Mouse (Mus musculus): ENCODE measurements at regions not wholly inside any gene's neighbourhood (a gene's known extent, or its start where the extent isn't known, plus 50 kb on each side); places are given as distances from the start of the nearest gene placed in this dataset.

DNA sequence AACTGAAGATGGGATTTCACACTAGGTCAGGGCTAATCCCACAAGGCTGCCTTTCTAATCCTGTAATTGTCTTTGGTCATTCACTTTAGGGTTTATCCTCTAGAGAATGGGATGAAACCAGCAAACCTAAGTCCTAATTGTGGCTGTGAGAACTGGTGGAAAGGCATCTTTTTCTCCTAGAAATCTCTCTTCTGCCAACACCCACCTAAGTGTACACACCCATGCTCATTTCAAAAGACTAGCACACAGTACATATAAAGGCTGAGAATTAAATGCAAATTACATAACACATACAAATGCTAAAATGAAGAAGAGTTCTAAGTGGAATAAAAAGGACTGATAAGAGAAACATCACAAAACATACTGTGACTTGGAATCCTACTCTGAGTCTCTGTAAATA is 579.5 kb downstream of the Eepd1 start:
- Histone ChIP-seq H3K4me1 (ENCODE audit: control insufficient read depth, insufficient read depth, low read length) (no peaks in the 10 kb centered on the region), H3K36me3 (ENCODE audit: control insufficient read depth, insufficient read depth, low read length) (no peaks in the 10 kb centered on the region), H3K9ac (ENCODE audit: low read length) (no peak overlapping the region), H3K27me3 (replicated peaks; ENCODE audit: control insufficient read depth, insufficient read depth, low read length) (no peaks in the 10 kb centered on the region), H3K4me2 (ENCODE audit: low read length) (no peak overlapping the region), H3K27ac (ENCODE audit: low read depth, low read length) (no peak overlapping the region), H3K9me3 (replicated peaks; ENCODE audit: control insufficient read depth, low read length) (no peaks in the 10 kb centered on the region), H3K4me3 (ENCODE audit: low read depth, low read length) (no peak overlapping the region)
- DNase-seq (ENCODE audit: low spot score) (no peak), ATAC-seq (no peak)

- H3K4me2 ChIP-seq (ENCODE audit: low read length): no peak overlapping the region
- no peaks in the 10 kb centered on the region for H3K9me3 ChIP-seq (replicated peaks; ENCODE audit: control insufficient read depth, low read length)
- no peaks in the 10 kb centered on the region for H3K27me3 ChIP-seq (replicated peaks; ENCODE audit: control insufficient read depth, insufficient read depth, low read length)
- H3K4me1 ChIP-seq (ENCODE audit: control insufficient read depth, insufficient read depth, low read length): no peaks in the 10 kb centered on the region
- WGBS: 85% methylated on average over 2 of the region's 2 CpGs
- ATAC-seq (no peak; the same call in 1 of the 2 replicates), DNase-seq (ENCODE audit: low spot score) (peak; percentile 28)
- no peak overlapping the region for H3K4me3 ChIP-seq (ENCODE audit: low read depth, low read length)
- no peaks in the 10 kb centered on the region for H3K36me3 ChIP-seq (ENCODE audit: control insufficient read depth, insufficient read depth, low read length)
- H3K9ac ChIP-seq (ENCODE audit: low read length): no peak overlapping the region
- H3K27ac ChIP-seq (ENCODE audit: low read depth, low read length): no peak overlapping the region
These were observed 595.7 kb downstream of the Eepd1 start for GRCm38 (mm10) chr9:26077057-26077456.

GRCm38 (mm10) chr9:26086524-26086923 is 605.2 kb downstream of the Eepd1 start:
- DNase-seq (ENCODE audit: low spot score) (no peak), ATAC-seq (no peak)
- H3K27me3 ChIP-seq (replicated peaks; ENCODE audit: control insufficient read depth, insufficient read depth, low read length): no peaks in the 10 kb centered on the region
- 67% methylated on average over 2 of the region's 2 CpGs for WGBS
- no peaks in the 10 kb centered on the region for H3K4me1 ChIP-seq (ENCODE audit: control insufficient read depth, insufficient read depth, low read length)
- H3K36me3 ChIP-seq (ENCODE audit: control insufficient read depth, insufficient read depth, low read length): no peaks in the 10 kb centered on the region
- no peaks in the 10 kb centered on the region for H3K9me3 ChIP-seq (replicated peaks; ENCODE audit: control insufficient read depth, low read length)
- H3K27ac ChIP-seq (ENCODE audit: low read depth, low read length): no peak overlapping the region
- H3K4me3 ChIP-seq (ENCODE audit: low read depth, low read length): no peak overlapping the region
- no peak overlapping the region for H3K4me2 ChIP-seq (ENCODE audit: low read length)
- no peak overlapping the region for H3K9ac ChIP-seq (ENCODE audit: low read length)

- ATAC-seq (peak; percentile 80), DNase-seq (ENCODE audit: low spot score) (peak; percentile 65)
- Histone ChIP-seq H3K27ac (ENCODE audit: low read depth, low read length) (no peak overlapping the region), H3K4me2 (ENCODE audit: low read length) (peak overlapping the region; percentile 0; the same call in 1 of the 2 replicates), H3K9me3 (replicated peaks; ENCODE audit: control insufficient read depth, low read length) (no peaks in the 10 kb centered on the region), H3K4me3 (ENCODE audit: low read depth, low read length) (no peak overlapping the region), H3K9ac (ENCODE audit: low read length) (no peak overlapping the region), H3K27me3 (replicated peaks; ENCODE audit: control insufficient read depth, insufficient read depth, low read length) (no peaks in the 10 kb centered on the region), H3K4me1 (ENCODE audit: control insufficient read depth, insufficient read depth, low read length) (0 out of 2 replicates have a peak, but pooled peaks cover 2% of the 10 kb centered on the region), H3K36me3 (ENCODE audit: control insufficient read depth, insufficient read depth, low read length) (no peaks in the 10 kb centered on the region)
- WGBS: 24% methylated on average over 10 of the region's 10 CpGs
These were observed 610.8 kb downstream of the Eepd1 start for GRCm38 (mm10) chr9:26092061-26092687.

- Histone ChIP-seq H3K27ac (ENCODE audit: low read depth, low read length) (no peak overlapping the region), H3K9me3 (replicated peaks; ENCODE audit: control insufficient read depth, low read length) (no peaks in the 10 kb centered on the region), H3K4me2 (ENCODE audit: low read length) (no peak overlapping the region), H3K4me1 (ENCODE audit: control insufficient read depth, insufficient read depth, low read length) (no peaks in the 10 kb centered on the region), H3K36me3 (ENCODE audit: control insufficient read depth, insufficient read depth, low read length) (no peaks in the 10 kb centered on the region), H3K9ac (ENCODE audit: low read length) (no peak overlapping the region), H3K27me3 (replicated peaks; ENCODE audit: control insufficient read depth, insufficient read depth, low read length) (no peaks in the 10 kb centered on the region), H3K4me3 (ENCODE audit: low read depth, low read length) (no peak overlapping the region)
- DNase-seq (ENCODE audit: low spot score) (peak; percentile 13), ATAC-seq (no peak)
- 65% methylated on average over 4 of the region's 4 CpGs for WGBS
These were observed 622.8 kb downstream of the Eepd1 start for GRCm38 (mm10) chr9:26104136-26104535.

- H3K27me3 ChIP-seq (replicated peaks; ENCODE audit: control insufficient read depth, insufficient read depth, low read length): no peaks in the 10 kb centered on the region
- no peaks in the 10 kb centered on the region for H3K9me3 ChIP-seq (replicated peaks; ENCODE audit: control insufficient read depth, low read length)
- no peak overlapping the region for H3K9ac ChIP-seq (ENCODE audit: low read length)
- DNase-seq (ENCODE audit: low spot score) (no peak), ATAC-seq (no peak)
- H3K36me3 ChIP-seq (ENCODE audit: control insufficient read depth, insufficient read depth, low read length): no peaks in the 10 kb centered on the region
- WGBS: 87% methylated on average over 2 of the region's 2 CpGs
- no peaks in the 10 kb centered on the region for H3K4me1 ChIP-seq (ENCODE audit: control insufficient read depth, insufficient read depth, low read length)
- H3K4me2 ChIP-seq (ENCODE audit: low read length): no peak overlapping the region
- no peak overlapping the region for H3K27ac ChIP-seq (ENCODE audit: low read depth, low read length)
- no peak overlapping the region for H3K4me3 ChIP-seq (ENCODE audit: low read depth, low read length)
These were observed 611.5 kb upstream of the B3gat1 start for GRCm38 (mm10) chr9:26121986-26122385.

DNA sequence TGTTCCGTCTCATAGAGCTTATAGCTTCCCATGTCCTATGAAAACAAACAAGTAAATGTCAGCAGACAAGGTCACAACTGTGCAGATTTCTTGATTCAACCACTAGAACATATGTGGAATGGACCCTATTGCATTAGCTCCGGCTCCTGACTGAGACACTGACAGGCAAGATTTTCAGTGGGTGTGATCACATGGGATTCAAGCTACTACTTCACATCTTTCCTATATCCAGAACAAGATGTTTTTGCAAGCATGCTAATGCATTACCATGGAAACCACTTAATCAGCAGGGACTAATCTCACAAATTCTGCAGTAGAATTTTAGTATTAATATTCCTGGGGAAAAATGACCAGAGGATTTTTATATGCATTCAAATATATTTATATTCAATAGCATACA is 598.9 kb upstream of the B3gat1 start:
- DNase-seq (ENCODE audit: low spot score) (peak; percentile 50), ATAC-seq (no peak; the same call in 1 of the 2 replicates)
- Histone ChIP-seq H3K27me3 (replicated peaks; ENCODE audit: control insufficient read depth, insufficient read depth, low read length) (no peaks in the 10 kb centered on the region), H3K9ac (ENCODE audit: low read length) (no peak overlapping the region), H3K9me3 (replicated peaks; ENCODE audit: control insufficient read depth, low read length) (no peaks in the 10 kb centered on the region), H3K27ac (ENCODE audit: low read depth, low read length) (no peak overlapping the region), H3K4me2 (ENCODE audit: low read length) (no peak overlapping the region), H3K4me3 (ENCODE audit: low read depth, low read length) (no peak overlapping the region), H3K4me1 (ENCODE audit: control insufficient read depth, insufficient read depth, low read length) (no peaks in the 10 kb centered on the region), H3K36me3 (ENCODE audit: control insufficient read depth, insufficient read depth, low read length) (no peaks in the 10 kb centered on the region)
- WGBS: 78% methylated on average over 2 of the region's 2 CpGs

Data from forebrain, embryonic 14.5 days (tissue).